Mouse (Mus musculus) mammary gland, adult 2 months (tissue): ENCODE measurements around the gene Rab3b. TPM values are rescaled to one million over a fixed set of nuclear protein-coding genes. Genes with fewer than 3 reads are reported as not detected.

Source experiments
- polyA plus RNA-seq: library from polyadenylated mRNA; depleted of rRNA; stranded (reverse); fragments of >200 nt; gene quantifications from 2 replicates; pipeline ENCODE4 v1.2.3, GENCODE M21; 2012; ENCODE audit warnings: low replicate concordance; rRNA removed

Gene Rab3b
- polyA plus RNA-seq, result 0.88 and 1.2 TPM in 2 replicates

GRCm38 (mm10) chr4:108878963-108879822, at the start of gene Rab3b:
TSS of gene Rab3b (plus strand) at chr4:108879063.

GRCm38 (mm10) chr4:108832916-108833827, 45.7 kb upstream of the Rab3b start, which contains the start of gene Btf3l4:
TSS of gene Btf3l4 (minus strand) at chr4:108833614.

GRCm38 (mm10) chr4:108834115-108834970, 44.5 kb upstream of the Rab3b start, which contains the start of gene Txndc12:
TSS of gene Txndc12 (plus strand) at chr4:108834601.

GRCm38 (mm10) chr4:108847715-108848504, 31.0 kb upstream of the Rab3b start, which contains the start of gene Kti12:
TSS of gene Kti12 (plus strand) at chr4:108847785.

GRCm38 (mm10) chr4:108848505-108848848, 30.4 kb upstream of the Rab3b start, which contains the start of gene A730015C16Rik:
TSS of gene A730015C16Rik (minus strand) at chr4:108848619.

Other genes starting within 250 kb of the Rab3b start
- 0.11 TPM in 1 of 2 replicates, not detected in the other for gene 3110021N24Rik, start 159.4 kb upstream of the Rab3b start, polyA plus RNA-seq
- 3.3 and 6.3 TPM in 2 replicates for gene Zfyve9, start 98.3 kb upstream of the Rab3b start, polyA plus RNA-seq
- gene Btf3l4, start 45.4 kb upstream of the Rab3b start, polyA plus RNA-seq, result 9.9 and 18.9 TPM in 2 replicates
- gene Txndc12, start 44.5 kb upstream of the Rab3b start, polyA plus RNA-seq, result 9.5 and 16.8 TPM in 2 replicates
- gene Kti12, start 31.3 kb upstream of the Rab3b start, polyA plus RNA-seq, result 31.3 and 49.9 TPM in 2 replicates
- gene A730015C16Rik, start 30.4 kb upstream of the Rab3b start, polyA plus RNA-seq, result 0.13 and 0.22 TPM in 2 replicates
- gene Nrd1, start 121.6 kb downstream of the Rab3b start, polyA plus RNA-seq, result 17.4 and 60.1 TPM in 2 replicates